Mouse (Mus musculus) liver, postnatal 0 days (tissue): ENCODE measurements at regions not wholly inside any gene's neighbourhood (a gene's known extent, or its start where the extent isn't known, plus 50 kb on each side); places are given as distances from the start of the nearest gene placed in this dataset.

ENCODE experiments used
- CTCF ChIP-seq: sonication (generic); IDR thresholded peaks from 2 replicates; pipeline ENCODE4 v1.5.1; 2016; ENCODE audit warnings: antibody characterized with exemption, low read depth
- EP300 ChIP-seq: IDR thresholded peaks from 2 replicates; pipeline ENCODE4 v1.6.1; 2016; ENCODE audit warnings: antibody characterized with exemption, low read depth, mild to moderate bottlenecking

GRCm38 (mm10) chr1:193571088-193571487, 201.0 kb upstream of the Camk1g start:
- TF ChIP-seq CTCF (no peak), EP300 (no peak)
